Mouse (Mus musculus) heart, adult 2 months (tissue): ENCODE measurements around the gene Samm50. TPM values are rescaled to one million over a fixed set of nuclear protein-coding genes. Genes with fewer than 3 reads are reported as not detected.

Source experiments
- DNase-seq, 2 experiments: peaks; one replicate each; pipeline ENCODE4 v3.0.0; 2021
- H3K27ac ChIP-seq: fragments of 200-600 bp; 2 replicates; pipeline ENCODE4 v1.8.1; 2022
- H3K27me3 ChIP-seq: fragments of 200-500 bp; 2 replicates; pipeline ENCODE4 v1.6.1; 2012; ENCODE audit warnings: mild to moderate bottlenecking, low read length, inconsistent platforms, mixed read lengths; ENCODE audit not compliant: control insufficient read depth, insufficient read depth
- H3K36me3 ChIP-seq: fragments of 200-500 bp; 2 replicates; pipeline ENCODE4 v1.6.1; 2012; ENCODE audit warnings: low read length, inconsistent platforms; ENCODE audit not compliant: control insufficient read depth, insufficient read depth
- H3K4me1 ChIP-seq: fragments of 200-500 bp; 2 replicates; pipeline ENCODE4 v1.6.1; 2011; ENCODE audit warnings: low read length; ENCODE audit not compliant: control insufficient read depth, insufficient read depth
- H3K4me3 ChIP-seq: fragments of 200-600 bp; 2 replicates; pipeline ENCODE4 v1.8.1; 2022
- H3K79me2 ChIP-seq: fragments of 200-500 bp; replicated peaks from 2 replicates; pipeline ENCODE4 v1.6.1; 2012; ENCODE audit warnings: mild to moderate bottlenecking, inconsistent platforms, low read length, moderate library complexity, mixed read lengths; ENCODE audit not compliant: control insufficient read depth, insufficient read depth
- H3K9ac ChIP-seq: fragments of 200-500 bp; 2 replicates; pipeline ENCODE4 v1.6.1; 2012; ENCODE audit warnings: low read depth, mild to moderate bottlenecking, control low read depth, inconsistent platforms, low read length, mixed read lengths
- CTCF ChIP-seq: fragments of 200-600 bp; IDR thresholded peaks from 2 replicates; pipeline ENCODE4 v1.8.1; 2022; ENCODE audit warnings: antibody characterized with exemption, mild to moderate bottlenecking, moderate library complexity
- EP300 ChIP-seq: fragments of 200-500 bp; IDR thresholded peaks from 2 replicates; pipeline ENCODE4 v1.6.1; 2011; ENCODE audit warnings: low read depth, low read length, control low read depth; ENCODE audit not compliant: insufficient read depth
- POLR2A ChIP-seq: fragments of 200-500 bp; IDR thresholded peaks from 2 replicates; pipeline ENCODE4 v1.6.1; 2011; ENCODE audit warnings: mild to moderate bottlenecking, low read depth, low read length, control low read depth; ENCODE audit not compliant: insufficient read depth
- WGBS: fragments of 180-500 bp; shearing (Covaris S2); methylation state at CpG from one replicate; pipeline ENCODE4 v1.1.7; 2018; 5-methylcytosine and 5-hydroxymethylcytosine counted together
- intact Hi-C: fragments of 180-260 bp; cut with DNase I; formaldehyde crosslinking; loops from one replicate; pipeline ENCODE4 v1.15.1; 2025
- microRNA-seq, 2 experiments: library from miRNA; unstranded; fragments of <30 nt; microRNA quantifications; one replicate each; pipeline ENCODE4 v1.2.0; 2021
- polyA plus RNA-seq: library from polyadenylated mRNA; depleted of rRNA; stranded (reverse); fragments of >200 nt; gene quantifications from 2 replicates; pipeline ENCODE4 v1.2.3, GENCODE M21; 2012; rRNA removed
- total RNA-seq, 2 experiments: library from RNA; stranded (reverse); gene quantifications; 2 replicates each; pipeline ENCODE4 v1.2.3; 2021

Gene Samm50
- total and polyA plus RNA-seq, 3 experiments: 27.8 to 289 (median 258) TPM

GRCm38 (mm10) chr15:84266290-84266689 lies 74.2 kb downstream of the Samm50 start:
- no peak overlapping the region; the same call in 1 of the 2 replicates for H3K27ac ChIP-seq
- intact Hi-C loops: loop anchor here (10.0 kb wide), 1 partner anchor 179 kb away; the partner anchor contains the start of gene Shisal1

More at GRCm38 (mm10) chr15:84266290-84266689, 74.2 kb downstream of the Samm50 start:
- no peak for TF ChIP-seq CTCF
- TF ChIP-seq POLR2A: no peak
- no peak for TF ChIP-seq EP300
- DNase-seq: no peak
- H3K79me2 ChIP-seq: peaks cover 5% of the 10 kb centered on the region
- peaks cover 22% of the 10 kb centered on the region for H3K4me1 ChIP-seq
- H3K4me3 ChIP-seq: no peak overlapping the region
- H3K27me3 ChIP-seq: no peaks in the 10 kb centered on the region
- no peaks in the 10 kb centered on the region for H3K36me3 ChIP-seq
- H3K9ac ChIP-seq: no peak overlapping the region
- 56% methylated on average over 4 of the region's 4 CpGs for WGBS

Small RNA genes within 50 kb of the gene (microRNA-seq; reads per million reads assigned to microRNA genes)
- gene Mir6392: 0 to 0.56 reads per million in 2 experiments

Other genes starting within 250 kb of the Samm50 start
- gene Efcab6, start 126.9 kb upstream of the Samm50 start, total RNA-seq: not detected
- 0.06 and 0.18 TPM in 2 replicates for gene Efcab6, start 126.9 kb upstream of the Samm50 start, polyA plus RNA-seq
- gene Sult4a1, start 86.5 kb upstream of the Samm50 start, total RNA-seq: under 1 TPM in 1 of 2 experiments, not detected in 1; 0.20 TPM
- gene Sult4a1, start 86.5 kb upstream of the Samm50 start, polyA plus RNA-seq: 0.86 and 0.91 TPM in 2 replicates
- not detected for gene Pnpla5, start 69.1 kb upstream of the Samm50 start, total RNA-seq
- 0.15 TPM in 1 of 2 replicates, not detected in the other for gene Pnpla5, start 69.1 kb upstream of the Samm50 start, polyA plus RNA-seq
- 1 to 10 TPM; 1.1 to 3.8 TPM for gene Pnpla3, start 24.4 kb upstream of the Samm50 start, total RNA-seq
- 26.2 and 30.1 TPM in 2 replicates for gene Pnpla3, start 24.4 kb upstream of the Samm50 start, polyA plus RNA-seq
- gene Parvb, start 39.8 kb downstream of the Samm50 start, total RNA-seq: 100 to 1,000 TPM in 1 of 2 experiments, 10 to 100 TPM in 1; 99.4 to 116 TPM
- 58.5 and 61.6 TPM in 2 replicates for gene Parvb, start 39.8 kb downstream of the Samm50 start, polyA plus RNA-seq
- gene Parvg, start 131.8 kb downstream of the Samm50 start, total RNA-seq: 1 to 10 TPM; 1.9 to 2.5 TPM
- gene Parvg, start 131.8 kb downstream of the Samm50 start, polyA plus RNA-seq: 1.3 and 1.5 TPM in 2 replicates